Mouse (Mus musculus): ENCODE results near the gene Taok3.

GRCm38 (mm10) chr5:117164923-117165322, 45.0 kb downstream of the Taok3 start:
- TF ChIP-seq CTCF (IDR thresholded peaks at IDR 0.05 in 2 of 3, conservative IDR thresholded peaks at IDR 0.05 in 1 of 3; ENCODE audit: control insufficient read depth in 1 of 3, insufficient read depth in 1 of 3, low read depth in 2 of 3, low read length in 3 of 3, poor library complexity in 1 of 3, severe bottlenecking in 1 of 3): no peak
- no peak for TF ChIP-seq ETS1 (IDR thresholded peaks at IDR 0.05; ENCODE audit: low read depth, low read length)
- TF ChIP-seq EP300 (IDR thresholded peaks at IDR 0.05; ENCODE audit: low read depth in 1 of 2, low read length in 2 of 2): no peak
- TF ChIP-seq ZNF384 (IDR thresholded peaks at IDR 0.05; ENCODE audit: low read depth, low read length): no peak
- TF ChIP-seq MAFK (IDR thresholded peaks at IDR 0.05; ENCODE audit: borderline replicate concordance, low read depth, low read length): no peak
- no peak for TF ChIP-seq POLR2AphosphoS5 (IDR thresholded peaks at IDR 0.05; ENCODE audit: borderline replicate concordance, low read depth, low read length)
- TF ChIP-seq POLR2A (IDR thresholded peaks at IDR 0.05; ENCODE audit: control insufficient read depth in 1 of 2, insufficient read depth in 1 of 2, low read depth in 1 of 2, low read length in 2 of 2, poor library complexity in 1 of 2): no peak
- no peak for TF ChIP-seq ZC3H11A (IDR thresholded peaks at IDR 0.05; ENCODE audit: low read depth, low read length)
- no peak for TF ChIP-seq MAZ (IDR thresholded peaks at IDR 0.05; ENCODE audit: low read depth, low read length)
- no peak for TF ChIP-seq POLR2AphosphoS2 (IDR thresholded peaks at IDR 0.05; ENCODE audit: low read length)
- no peak for TF ChIP-seq MYC (IDR thresholded peaks at IDR 0.05; ENCODE audit: low read depth, low read length)
- no peak for TF ChIP-seq GATA1 (IDR thresholded peaks at IDR 0.05; ENCODE audit: low read depth, low read length)
